Mouse (Mus musculus) neural tube, embryonic 11.5 days (tissue): Measurements from ENCODE around the gene Ap1m1. TPM values are rescaled to one million over a fixed set of nuclear protein-coding genes. Genes with fewer than 3 reads are reported as not detected.
A peak's percentile ranks its signal among the peaks of the same experiment; 100 is the strongest.

ENCODE experiments used
- ATAC-seq: fragments of 200-750 bp; cut with Nextera tagmentation; 2 replicates; pipeline ENCODE4 v1.8.0; 2017; ENCODE audit warnings: moderate number of reproducible peaks, mild to moderate bottlenecking, moderate TSS enrichment, moderate library complexity; ENCODE audit not compliant: insufficient read depth, low FRiP score, low TSS enrichment
- DNase-seq: peaks from one replicate; pipeline ENCODE4 v3.0.0-alpha.2; 2015; ENCODE audit warnings: low spot score
- H3K27ac ChIP-seq: fragments of 300-500 bp; sonication (generic); 2 replicates; pipeline ENCODE4 v1.5.1; 2014; ENCODE audit warnings: low read depth, mild to moderate bottlenecking, low read length
- H3K27me3 ChIP-seq: fragments of 300-500 bp; sonication (generic); 2 replicates; pipeline ENCODE4 v1.6.1; 2014; ENCODE audit warnings: mild to moderate bottlenecking, low read length, mixed read lengths; ENCODE audit not compliant: control insufficient read depth, insufficient read depth
- H3K36me3 ChIP-seq: fragments of 300-500 bp; sonication (generic); 2 replicates; pipeline ENCODE4 v1.6.1; 2014; ENCODE audit warnings: mild to moderate bottlenecking, low read length, moderate library complexity, mixed read lengths; ENCODE audit not compliant: control insufficient read depth, insufficient read depth
- H3K4me1 ChIP-seq: fragments of 300-500 bp; sonication (generic); 2 replicates; pipeline ENCODE4 v1.6.1; 2014; ENCODE audit warnings: low read length, mixed read lengths; ENCODE audit not compliant: control insufficient read depth, insufficient read depth
- H3K4me2 ChIP-seq: fragments of 300-500 bp; sonication (generic); 2 replicates; pipeline ENCODE4 v1.6.1; 2014; ENCODE audit warnings: low read depth, mild to moderate bottlenecking, moderate library complexity
- H3K4me3 ChIP-seq: fragments of 300-500 bp; sonication (generic); 2 replicates; pipeline ENCODE4 v1.5.1; 2014; ENCODE audit warnings: low read depth, low read length
- H3K9ac ChIP-seq: fragments of 300-500 bp; sonication (generic); 2 replicates; pipeline ENCODE4 v1.6.1; 2014; ENCODE audit warnings: mild to moderate bottlenecking, low read length
- H3K9me3 ChIP-seq: fragments of 300-500 bp; sonication (generic); 2 replicates; pipeline ENCODE4 v1.6.1; 2016; ENCODE audit warnings: low read length; ENCODE audit not compliant: control insufficient read depth
- WGBS: fragments of 180-500 bp; shearing (Covaris S2); extraction: QIAGEN DNeasy Blood & Tissue Kit; methylation state at CpG from one replicate; pipeline ENCODE4 v1.1.7; 2014; 5-methylcytosine and 5-hydroxymethylcytosine counted together
- polyA plus RNA-seq: library from polyadenylated mRNA; unstranded; fragments of >200 nt; fragmentation: Nextera tagmentation; extraction: Ambion mirVana; gene quantifications from 2 replicates; pipeline ENCODE4 v1.2.1, GENCODE M21; 2014

The Ap1m1 gene
- polyA plus RNA-seq, 1 experiment from 2014 or later = 184 TPM

GRCm38 (mm10) chr8:72240951-72241350 is 1.1 kb downstream of the Ap1m1 start:
- peak overlapping the region; percentile 61 for H3K4me2 ChIP-seq
- H3K9ac ChIP-seq = no peak overlapping the region
- ATAC-seq (no peak), DNase-seq (no peak)
- H3K36me3 ChIP-seq = 0 out of 2 replicates have a peak, but pooled peaks cover 2% of the 10 kb centered on the region
- no peaks in the 10 kb centered on the region for H3K9me3 ChIP-seq
- peaks cover 4% of the 10 kb centered on the region for H3K4me1 ChIP-seq
- 73% methylated on average over 7 of the region's 7 CpGs for WGBS
- peak overlapping the region; percentile 67; the same call in 1 of the 2 replicates for H3K4me3 ChIP-seq
- no peak overlapping the region for H3K27ac ChIP-seq
- H3K27me3 ChIP-seq = no peaks in the 10 kb centered on the region

GRCm38 (mm10) chr8:72242226-72242625 is 2.4 kb downstream of the Ap1m1 start:
- Histone ChIP-seq H3K4me3 (no peak overlapping the region), H3K27me3 (no peaks in the 10 kb centered on the region), H3K4me1 (peaks cover 4% of the 10 kb centered on the region), H3K4me2 (no peak overlapping the region), H3K27ac (no peak overlapping the region), H3K9ac (no peak overlapping the region), H3K36me3 (0 out of 2 replicates have a peak, but pooled peaks cover 2% of the 10 kb centered on the region), H3K9me3 (no peaks in the 10 kb centered on the region)
- WGBS = 86% methylated on average over 1 of the region's 1 CpGs
- DNase-seq = no peak
- no peak for ATAC-seq

GRCm38 (mm10) chr8:72244610-72245009 is 4.8 kb downstream of the Ap1m1 start:
- peaks cover 4% of the 10 kb centered on the region for H3K4me1 ChIP-seq
- H3K9ac ChIP-seq = no peak overlapping the region
- 89% methylated on average over 2 of the region's 2 CpGs for WGBS
- no peak overlapping the region for H3K4me3 ChIP-seq
- no peak overlapping the region for H3K4me2 ChIP-seq
- no peak overlapping the region for H3K27ac ChIP-seq
- no peak for DNase-seq
- no peaks in the 10 kb centered on the region for H3K27me3 ChIP-seq
- H3K9me3 ChIP-seq = no peaks in the 10 kb centered on the region
- ATAC-seq = no peak
- 0 out of 2 replicates have a peak, but pooled peaks cover 2% of the 10 kb centered on the region for H3K36me3 ChIP-seq

- ATAC-seq = no peak
- 48% methylated on average over 7 of the region's 7 CpGs for WGBS
- Histone ChIP-seq H3K36me3 (0 out of 2 replicates have a peak, but pooled peaks cover 3% of the 10 kb centered on the region), H3K4me2 (no peak overlapping the region), H3K9ac (no peak overlapping the region), H3K27me3 (no peaks in the 10 kb centered on the region), H3K27ac (no peak overlapping the region), H3K4me3 (no peak overlapping the region), H3K4me1 (no peaks in the 10 kb centered on the region), H3K9me3 (no peaks in the 10 kb centered on the region)
- peak; percentile 63 for DNase-seq
Measured at GRCm38 (mm10) chr8:72257171-72257901, 17.5 kb downstream of the Ap1m1 start.

GRCm38 (mm10) chr8:72257902-72258238 is 18.1 kb downstream of the Ap1m1 start:
- no peak overlapping the region for H3K27ac ChIP-seq
- no peak overlapping the region for H3K9ac ChIP-seq
- ATAC-seq (no peak), DNase-seq (no peak)
- no peaks in the 10 kb centered on the region for H3K27me3 ChIP-seq
- H3K36me3 ChIP-seq = 0 out of 2 replicates have a peak, but pooled peaks cover 3% of the 10 kb centered on the region
- no peak overlapping the region for H3K4me2 ChIP-seq
- H3K9me3 ChIP-seq = no peaks in the 10 kb centered on the region
- 89% methylated on average over 1 of the region's 1 CpGs for WGBS
- H3K4me3 ChIP-seq = no peak overlapping the region
- no peaks in the 10 kb centered on the region for H3K4me1 ChIP-seq

- no peaks in the 10 kb centered on the region for H3K9me3 ChIP-seq
- H3K9ac ChIP-seq = no peak overlapping the region
- H3K4me2 ChIP-seq = no peak overlapping the region
- H3K27ac ChIP-seq = no peak overlapping the region
- no peak for ATAC-seq
- 0 out of 2 replicates have a peak, but pooled peaks cover 3% of the 10 kb centered on the region for H3K36me3 ChIP-seq
- H3K4me1 ChIP-seq = no peaks in the 10 kb centered on the region
- 74% methylated on average over 2 of the region's 2 CpGs for WGBS
- no peak overlapping the region for H3K4me3 ChIP-seq
- no peaks in the 10 kb centered on the region for H3K27me3 ChIP-seq
- DNase-seq = no peak
Measured at GRCm38 (mm10) chr8:72259862-72260261, 20.0 kb downstream of the Ap1m1 start.

- no peak for ATAC-seq
Measured at GRCm38 (mm10) chr8:72260585-72260984, 20.8 kb downstream of the Ap1m1 start.

GRCm38 (mm10) chr8:72261019-72261418 is 21.2 kb downstream of the Ap1m1 start:
- Histone ChIP-seq H3K27ac (no peak overlapping the region), H3K9ac (no peak overlapping the region), H3K4me1 (no peaks in the 10 kb centered on the region), H3K4me3 (no peak overlapping the region), H3K9me3 (no peaks in the 10 kb centered on the region), H3K27me3 (no peaks in the 10 kb centered on the region), H3K36me3 (0 out of 2 replicates have a peak, but pooled peaks cover under 1% of the 10 kb centered on the region), H3K4me2 (no peak overlapping the region)
- WGBS = 38% methylated on average over 2 of the region's 2 CpGs
- ATAC-seq (no peak), DNase-seq (peak; percentile 67)

More at GRCm38 (mm10) chr8:72260585-72260984, 20.8 kb downstream of the Ap1m1 start:
- H3K4me1 ChIP-seq = no peaks in the 10 kb centered on the region
- no peaks in the 10 kb centered on the region for H3K9me3 ChIP-seq
- 72% methylated on average over 4 of the region's 4 CpGs for WGBS
- 0 out of 2 replicates have a peak, but pooled peaks cover 3% of the 10 kb centered on the region for H3K36me3 ChIP-seq
- DNase-seq = no peak
- no peak overlapping the region for H3K9ac ChIP-seq
- H3K27me3 ChIP-seq = no peaks in the 10 kb centered on the region
- H3K4me3 ChIP-seq = no peak overlapping the region
- no peak overlapping the region for H3K27ac ChIP-seq
- H3K4me2 ChIP-seq = no peak overlapping the region

GRCm38 (mm10) chr8:72261431-72261830 is 21.6 kb downstream of the Ap1m1 start:
- H3K27me3 ChIP-seq = no peaks in the 10 kb centered on the region
- no peak overlapping the region for H3K4me3 ChIP-seq
- no peak for DNase-seq
- no peaks in the 10 kb centered on the region for H3K4me1 ChIP-seq
- no peak overlapping the region for H3K4me2 ChIP-seq
- no peaks in the 10 kb centered on the region for H3K9me3 ChIP-seq
- H3K36me3 ChIP-seq = no peaks in the 10 kb centered on the region
- no peak for ATAC-seq
- H3K27ac ChIP-seq = no peak overlapping the region
- no peak overlapping the region for H3K9ac ChIP-seq
